Mouse (Mus musculus) spleen, adult 2 months (tissue): ENCODE measurements at regions not wholly inside any gene's neighbourhood (a gene's known extent, or its start where the extent isn't known, plus 50 kb on each side); places are given as distances from the start of the nearest gene placed in this dataset.

ENCODE experiments used
- DNase-seq, 2 experiments: peaks; one replicate each; pipeline versions ENCODE4 v3.0.0 to v3.0.0-alpha.2; 2012 to 2021; ENCODE audit warnings: low spot score in 2 of 2, low read depth in 1 of 2
- H3K27ac ChIP-seq: fragments of 200-500 bp; 2 replicates; pipeline ENCODE4 v1.5.1; 2012; ENCODE audit warnings: low read length, inconsistent platforms; ENCODE audit not compliant: insufficient read depth
- H3K27me3 ChIP-seq: fragments of 200-500 bp; 2 replicates; pipeline ENCODE4 v1.6.1; 2012; ENCODE audit warnings: mild to moderate bottlenecking, moderate library complexity, low read length, inconsistent platforms; ENCODE audit not compliant: control insufficient read depth, insufficient read depth
- H3K36me3 ChIP-seq: fragments of 200-500 bp; 2 replicates; pipeline ENCODE4 v1.6.1; 2012; ENCODE audit warnings: mild to moderate bottlenecking, low read length, inconsistent platforms; ENCODE audit not compliant: control insufficient read depth, insufficient read depth
- H3K4me1 ChIP-seq: fragments of 200-500 bp; 2 replicates; pipeline ENCODE4 v1.6.1; 2011; ENCODE audit warnings: inconsistent platforms; ENCODE audit not compliant: control insufficient read depth, insufficient read depth, insufficient read length
- H3K4me3 ChIP-seq: fragments of 200-500 bp; 2 replicates; pipeline ENCODE4 v1.5.1; 2011; ENCODE audit warnings: mild to moderate bottlenecking, inconsistent platforms; ENCODE audit not compliant: insufficient read depth, insufficient read length; ENCODE audit errors: extremely low read depth
- CTCF ChIP-seq: fragments of 200-500 bp; IDR thresholded peaks from 2 replicates; pipeline ENCODE4 v1.5.1; 2011; ENCODE audit warnings: mild to moderate bottlenecking, inconsistent platforms; ENCODE audit not compliant: insufficient read depth, insufficient read length, insufficient replicate concordance; ENCODE audit errors: extremely low read depth
- POLR2A ChIP-seq: fragments of 200-500 bp; IDR thresholded peaks from 2 replicates; pipeline ENCODE4 v1.6.1; 2011; ENCODE audit warnings: low read depth, low read length, inconsistent platforms
- WGBS: fragments of 180-500 bp; shearing (Covaris S2); methylation state at CpG from one replicate; pipeline ENCODE4 v1.1.7; 2018; 5-methylcytosine and 5-hydroxymethylcytosine counted together

- Histone ChIP-seq H3K27ac (no peak overlapping the region), H3K4me1 (no peaks in the 10 kb centered on the region), H3K27me3 (no peaks in the 10 kb centered on the region), H3K36me3 (no peaks in the 10 kb centered on the region), H3K4me3 (no peak overlapping the region)
- WGBS, result 82% methylated on average over 6 of the region's 6 CpGs
- DNase-seq, result no peak
- TF ChIP-seq CTCF, result no peak
- TF ChIP-seq POLR2A, result no peak
These were observed 59.7 kb upstream of the Sestd1 start for GRCm38 (mm10) chr2:77340076-77340475.

- Histone ChIP-seq H3K4me1 (no peaks in the 10 kb centered on the region), H3K27me3 (no peaks in the 10 kb centered on the region), H3K4me3 (no peak overlapping the region), H3K36me3 (no peaks in the 10 kb centered on the region), H3K27ac (no peak overlapping the region)
- no peak for TF ChIP-seq POLR2A
- TF ChIP-seq CTCF, result no peak
- DNase-seq, result no peak
- WGBS, result 72% methylated on average over 3 of the region's 3 CpGs
These were observed 57.5 kb upstream of the Sestd1 start for GRCm38 (mm10) chr2:77337786-77338406.

- H3K4me3 ChIP-seq, result no peak overlapping the region
- no peaks in the 10 kb centered on the region for H3K4me1 ChIP-seq
- no peak for DNase-seq
- no peak for TF ChIP-seq CTCF
- no peak for TF ChIP-seq POLR2A
- H3K27me3 ChIP-seq, result no peaks in the 10 kb centered on the region
- no peaks in the 10 kb centered on the region for H3K36me3 ChIP-seq
- 76% methylated on average over 3 of the region's 3 CpGs for WGBS
- no peak overlapping the region for H3K27ac ChIP-seq
These were observed 56.9 kb upstream of the Sestd1 start for GRCm38 (mm10) chr2:77337318-77337717.

GRCm38 (mm10) chr2:77336810-77337209 lies 56.4 kb upstream of the Sestd1 start:
- no peaks in the 10 kb centered on the region for H3K27me3 ChIP-seq
- TF ChIP-seq CTCF (no peak), POLR2A (no peak)
- H3K4me1 ChIP-seq, result no peaks in the 10 kb centered on the region
- H3K27ac ChIP-seq, result no peak overlapping the region
- H3K4me3 ChIP-seq, result no peak overlapping the region
- WGBS, result 87% methylated on average over 3 of the region's 3 CpGs
- H3K36me3 ChIP-seq, result no peaks in the 10 kb centered on the region
- DNase-seq, result no peak

- TF ChIP-seq POLR2A (no peak), CTCF (no peak)
- WGBS, result 88% methylated on average over 9 of the region's 9 CpGs
- no peak overlapping the region for H3K4me3 ChIP-seq
- no peaks in the 10 kb centered on the region for H3K4me1 ChIP-seq
- H3K27ac ChIP-seq, result no peak overlapping the region
- no peaks in the 10 kb centered on the region for H3K27me3 ChIP-seq
- H3K36me3 ChIP-seq, result no peaks in the 10 kb centered on the region
- DNase-seq, result no peak
These were observed 54.3 kb upstream of the Sestd1 start for GRCm38 (mm10) chr2:77334706-77335105.

GRCm38 (mm10) chr2:77333394-77334079 lies 53.1 kb upstream of the Sestd1 start:
- no peak for DNase-seq
- Histone ChIP-seq H3K4me1 (no peaks in the 10 kb centered on the region), H3K4me3 (no peak overlapping the region), H3K27ac (no peak overlapping the region), H3K36me3 (no peaks in the 10 kb centered on the region), H3K27me3 (no peaks in the 10 kb centered on the region)
- no peak for TF ChIP-seq POLR2A
- no peak for TF ChIP-seq CTCF
- 82% methylated on average over 8 of the region's 8 CpGs for WGBS
